Mouse (Mus musculus) common myeloid progenitor, adult 5-6 weeks (primary cell): ENCODE data around the gene Gm10392. TPM values are rescaled to one million over a fixed set of nuclear protein-coding genes. Genes with fewer than 3 reads are reported as not detected.

ENCODE experiments used
- ATAC-seq: replicated peaks from 2 replicates; pipeline ENCODE4 v1.8.0; 2016; ENCODE audit warnings: low read depth, mild to moderate bottlenecking, moderate TSS enrichment, inconsistent platforms; ENCODE audit not compliant: poor library complexity, severe bottlenecking
- total RNA-seq: library from RNA; stranded (forward); fragments of 200-1000, 187-1606 nt; gene quantifications from 2 replicates; pipeline ENCODE4 v1.2.3, GENCODE M21; 2017

The Gm10392 gene
- total RNA-seq, 1 experiment from 2014 or later: 0.82 TPM

DNA sequence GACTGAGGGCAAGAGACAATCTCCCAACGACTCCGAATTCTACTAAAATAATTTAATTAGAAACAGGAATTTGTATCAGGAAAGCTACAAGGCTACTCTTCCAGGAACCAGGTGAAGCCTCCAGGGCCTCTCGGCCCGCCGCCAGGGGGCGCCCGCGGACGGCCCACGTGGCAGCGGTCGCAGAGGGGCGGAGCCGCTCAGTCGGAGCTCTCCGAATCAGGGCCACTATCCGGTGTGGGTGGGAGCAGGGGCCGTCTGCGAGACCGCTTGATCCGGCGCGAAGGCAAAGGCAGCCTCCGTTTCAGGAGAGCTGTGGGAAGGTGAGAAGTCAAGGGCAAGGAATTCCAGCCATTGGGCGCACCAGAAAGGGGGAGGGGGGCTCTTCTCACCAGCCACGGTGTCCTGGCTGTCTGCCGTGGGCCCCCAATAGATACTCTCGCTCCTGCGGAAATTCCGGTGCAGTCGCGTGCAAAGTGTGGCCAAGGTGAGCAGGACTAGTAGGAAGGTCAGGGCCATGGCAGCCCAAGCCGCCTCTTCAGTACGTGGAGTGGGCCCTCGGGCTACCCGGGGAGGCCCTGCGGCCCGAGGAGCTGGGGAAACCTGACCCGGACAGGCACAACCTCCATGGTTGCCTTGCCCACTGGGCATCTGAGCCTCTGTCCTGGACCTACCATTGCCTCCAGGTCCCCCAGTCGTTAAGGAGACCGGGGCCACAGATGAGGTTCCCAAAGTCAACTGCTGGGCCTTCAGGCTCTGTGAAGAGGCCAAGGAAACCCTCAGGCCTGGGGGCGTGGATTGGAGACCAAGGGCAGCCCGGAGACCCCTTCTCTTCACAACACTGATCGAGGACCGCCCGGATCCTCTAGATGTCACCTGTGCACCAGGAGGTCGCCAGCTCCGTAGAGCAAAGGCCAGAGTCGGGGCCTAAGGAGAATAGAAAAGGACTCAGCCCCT, 10.7 kb downstream of the Gm10392 start:
- peak; percentile 82 for ATAC-seq

DNA sequence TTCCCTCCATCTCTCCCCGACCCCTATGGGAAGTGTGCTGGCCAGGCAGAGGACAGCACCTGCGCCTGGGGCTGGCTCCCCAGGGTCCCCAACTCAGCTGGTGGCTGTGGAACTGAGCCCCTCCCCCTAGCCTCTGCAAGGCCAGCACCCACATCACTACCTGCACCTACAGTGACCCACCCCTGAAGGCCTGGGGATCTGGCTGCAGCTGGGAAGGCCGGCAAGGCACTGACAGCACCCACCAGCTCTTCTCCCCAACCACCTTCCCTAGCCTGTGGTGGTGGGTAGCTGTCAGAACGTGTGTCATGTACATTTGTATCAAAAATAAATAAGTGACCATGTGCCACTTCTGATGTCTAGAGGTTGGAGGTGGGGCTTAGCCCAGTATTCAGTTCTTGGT, 11.6 kb downstream of the Gm10392 start:
- no peak for ATAC-seq

DNA sequence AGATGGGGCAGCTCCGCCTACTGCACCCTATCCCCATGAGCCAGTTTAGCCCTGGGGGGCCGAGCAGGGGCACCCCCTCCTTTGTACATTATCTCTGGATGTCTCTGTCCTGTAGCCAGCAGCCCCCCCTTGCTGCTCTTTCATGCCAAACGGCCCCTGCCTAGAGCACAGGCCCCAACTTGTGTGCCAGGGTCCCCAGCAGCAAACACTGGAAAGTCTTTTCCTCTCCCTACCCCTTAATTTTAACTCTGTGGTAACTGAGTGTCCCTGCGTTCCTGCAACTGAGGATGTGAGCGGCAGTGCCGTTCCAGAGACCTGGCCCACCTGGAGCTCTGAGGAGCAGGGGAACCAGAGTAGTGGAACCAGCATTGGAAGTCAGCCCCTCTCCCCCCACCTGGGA, 12.1 kb downstream of the Gm10392 start:
- ATAC-seq: no peak

DNA sequence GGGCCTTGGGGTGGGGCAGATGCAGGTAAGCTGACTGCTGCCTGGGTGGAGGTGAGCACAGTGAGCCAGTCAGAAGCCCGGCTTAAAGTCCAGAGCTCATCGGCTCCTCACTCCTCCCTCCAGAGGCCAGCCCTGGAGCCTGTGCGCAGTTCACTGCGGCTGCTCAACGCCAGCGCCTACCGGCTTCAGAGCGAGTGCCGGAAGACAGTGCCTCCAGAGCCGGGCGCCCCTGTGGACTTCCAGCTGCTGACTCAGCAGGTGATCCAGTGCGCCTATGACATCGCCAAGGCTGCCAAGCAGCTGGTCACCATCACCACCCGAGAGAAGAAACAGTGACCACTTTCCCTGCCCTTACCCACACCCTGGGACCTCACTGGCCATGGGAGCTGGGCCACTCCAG, 12.7 kb downstream of the Gm10392 start:
- no peak for ATAC-seq

DNA sequence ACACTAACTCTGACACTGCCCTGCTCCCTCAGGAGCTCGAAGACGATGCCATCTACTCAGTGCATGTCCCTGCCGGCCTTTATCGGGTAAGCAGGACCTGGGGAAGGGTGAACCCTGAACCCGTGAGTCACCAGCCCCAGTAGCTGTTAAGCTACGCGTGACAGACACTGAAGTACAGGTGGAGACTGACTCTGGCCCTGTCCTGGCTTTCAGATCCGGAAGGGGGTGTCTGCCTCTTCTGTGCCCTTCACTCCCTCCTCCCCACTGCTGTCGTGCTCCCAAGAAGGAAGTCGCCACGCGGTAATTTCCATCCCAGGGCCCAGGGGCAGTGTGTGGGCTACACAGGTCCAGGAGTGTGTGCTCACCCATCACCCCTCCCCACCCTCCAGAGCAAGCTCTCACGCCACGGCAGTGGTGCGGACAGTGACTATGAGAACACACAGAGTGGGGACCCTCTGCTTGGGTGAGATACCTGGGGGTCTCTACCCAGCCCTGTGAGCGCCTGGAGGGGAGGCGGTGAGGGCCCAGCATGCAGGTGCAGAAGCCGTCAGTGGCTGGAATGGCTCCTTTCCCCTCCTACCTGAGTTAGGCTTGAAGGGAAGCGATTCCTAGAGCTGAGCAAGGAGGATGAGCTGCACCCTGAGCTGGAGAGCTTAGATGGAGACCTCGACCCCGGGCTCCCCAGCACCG, 13.6 kb downstream of the Gm10392 start:
- no peak for ATAC-seq

DNA sequence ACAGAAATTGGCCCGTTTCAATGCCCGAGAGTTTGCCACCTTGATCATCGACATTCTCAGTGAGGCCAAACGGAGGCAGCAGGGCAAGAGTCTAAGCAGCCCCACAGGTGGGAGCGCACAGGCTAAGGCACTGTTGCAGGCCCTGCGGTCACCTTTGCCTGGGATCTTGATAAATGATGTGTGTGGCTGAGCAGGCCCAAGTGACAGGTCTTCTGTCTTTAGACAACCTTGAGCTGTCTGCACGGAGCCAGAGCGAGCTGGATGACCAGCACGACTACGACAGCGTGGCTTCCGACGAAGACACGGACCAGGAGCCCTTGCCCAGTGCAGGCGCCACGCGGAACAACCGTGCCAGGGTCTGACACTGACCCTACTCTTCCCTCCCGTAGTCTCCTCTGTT, 14.6 kb downstream of the Gm10392 start:
- no peak for ATAC-seq

DNA sequence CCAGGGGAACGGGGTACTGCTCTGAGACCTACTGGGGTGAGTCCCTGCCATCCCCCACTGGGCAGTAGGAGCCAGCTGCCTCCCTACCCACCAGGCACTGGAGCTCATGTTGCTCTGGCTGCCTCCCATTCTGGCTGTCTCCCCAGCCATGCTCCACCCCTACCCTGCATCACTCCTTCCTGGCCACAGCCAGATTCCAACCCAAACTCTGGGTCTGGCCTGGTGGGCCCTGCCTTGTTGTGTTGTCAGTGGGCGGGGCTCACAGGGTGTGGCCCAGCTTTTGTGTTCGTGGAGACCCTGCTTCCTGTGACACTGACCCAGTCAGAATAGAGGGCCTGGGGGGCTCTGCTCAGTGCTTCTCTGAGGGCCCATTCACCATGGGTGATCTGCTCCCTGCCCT, 15.5 kb downstream of the Gm10392 start:
- ATAC-seq: no peak

DNA sequence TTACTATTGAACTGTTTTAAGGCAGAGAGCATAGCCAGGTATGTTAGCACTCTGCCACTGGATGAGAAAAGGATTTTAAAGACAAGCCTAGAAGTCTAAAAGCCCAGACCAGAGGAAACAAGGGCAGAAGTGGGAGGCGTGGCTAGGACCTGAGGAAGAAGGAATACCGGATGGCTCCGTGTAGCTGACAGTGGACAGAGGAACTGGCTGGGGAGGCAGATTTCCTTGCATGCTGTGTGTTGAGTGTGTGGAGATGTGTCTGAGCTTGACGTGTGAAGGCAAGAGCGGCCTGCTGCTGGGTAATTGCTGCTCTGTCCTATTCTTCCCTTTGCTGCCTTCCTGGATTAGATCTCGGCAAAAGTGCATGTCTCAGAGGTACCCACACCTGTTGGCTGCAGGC, 16.5 kb downstream of the Gm10392 start:
- ATAC-seq: no peak

DNA sequence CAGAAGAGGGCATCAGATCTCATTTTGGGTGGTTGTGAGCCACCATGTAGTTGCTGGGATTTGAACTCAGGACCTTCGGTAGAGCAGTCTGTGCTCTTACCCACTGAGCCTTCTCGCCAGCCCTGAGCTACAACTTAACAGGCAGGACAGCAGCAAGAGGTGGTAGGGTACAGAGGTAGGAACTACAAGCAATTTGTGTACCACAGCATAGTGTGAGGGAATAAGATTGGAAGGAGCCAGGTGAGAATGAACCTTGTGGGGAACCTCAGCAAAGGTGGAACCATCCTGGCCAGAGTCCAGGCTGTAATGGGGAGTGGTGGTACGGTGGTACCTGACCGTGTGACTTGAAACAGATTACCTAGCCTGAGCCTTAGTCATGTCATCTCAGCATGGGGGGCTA, 17.0 kb downstream of the Gm10392 start:
- no peak for ATAC-seq

DNA sequence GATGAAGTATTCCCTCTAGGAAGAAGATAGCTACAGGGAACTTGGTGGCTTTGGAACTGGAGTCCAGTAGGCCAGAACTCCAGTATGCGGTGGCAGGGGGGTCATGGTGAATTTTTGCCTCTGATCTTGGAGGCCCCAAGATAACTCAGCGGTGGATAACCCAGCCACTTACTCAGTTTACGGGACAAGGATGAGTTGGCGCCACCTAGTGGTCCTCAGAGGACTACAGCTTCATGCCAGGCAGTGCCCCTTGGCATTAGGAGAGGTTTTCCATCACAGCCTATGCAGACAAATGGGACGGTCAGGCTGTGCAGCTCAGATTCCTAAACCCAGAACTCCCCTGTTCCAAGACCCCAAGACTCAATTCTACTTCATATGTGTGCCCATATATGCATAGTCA, 17.6 kb downstream of the Gm10392 start:
- peak; percentile 75 for ATAC-seq

DNA sequence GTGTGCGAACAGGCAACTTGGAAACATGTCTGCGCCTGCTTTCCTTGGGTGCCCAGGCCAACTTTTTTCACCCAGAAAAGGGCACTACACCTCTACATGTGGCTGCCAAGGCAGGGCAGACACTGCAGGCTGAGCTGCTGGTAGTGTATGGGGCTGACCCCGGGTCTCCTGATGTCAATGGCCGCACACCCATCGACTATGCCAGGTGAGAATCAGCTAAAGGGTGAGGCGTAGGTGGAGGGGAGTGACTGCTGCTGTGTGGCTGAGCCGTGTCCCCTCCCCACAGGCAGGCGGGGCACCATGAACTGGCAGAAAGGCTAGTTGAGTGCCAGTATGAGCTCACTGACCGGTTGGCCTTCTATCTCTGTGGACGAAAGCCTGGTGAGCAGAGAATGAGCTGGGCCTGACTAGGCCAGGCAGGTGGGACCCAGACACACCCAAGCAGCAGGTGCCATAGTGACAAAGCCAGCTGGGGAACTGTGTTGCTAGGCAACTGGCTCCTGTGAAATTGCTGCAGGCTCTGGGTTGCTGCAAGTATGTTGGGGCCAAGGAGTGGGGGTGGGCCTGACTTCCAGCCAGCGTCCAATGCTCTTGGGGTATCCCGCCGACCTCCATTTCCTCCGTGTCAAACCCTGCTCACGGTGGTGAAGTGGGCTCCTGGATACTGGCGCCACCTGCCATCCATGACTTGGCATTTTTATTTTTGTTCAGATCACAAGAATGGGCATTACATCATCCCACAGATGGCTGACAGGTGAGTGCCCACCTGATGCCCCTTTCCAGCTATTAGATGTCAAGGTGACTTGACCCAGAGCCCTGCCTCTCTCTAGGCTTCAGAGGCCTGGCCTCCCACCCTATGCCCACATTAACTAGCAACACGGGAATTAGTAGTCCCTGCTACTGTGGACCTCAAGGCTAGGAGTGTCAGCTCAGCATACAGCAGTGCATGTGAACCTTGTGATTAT, 18.4 kb downstream of the Gm10392 start:
- no peak for ATAC-seq

DNA sequence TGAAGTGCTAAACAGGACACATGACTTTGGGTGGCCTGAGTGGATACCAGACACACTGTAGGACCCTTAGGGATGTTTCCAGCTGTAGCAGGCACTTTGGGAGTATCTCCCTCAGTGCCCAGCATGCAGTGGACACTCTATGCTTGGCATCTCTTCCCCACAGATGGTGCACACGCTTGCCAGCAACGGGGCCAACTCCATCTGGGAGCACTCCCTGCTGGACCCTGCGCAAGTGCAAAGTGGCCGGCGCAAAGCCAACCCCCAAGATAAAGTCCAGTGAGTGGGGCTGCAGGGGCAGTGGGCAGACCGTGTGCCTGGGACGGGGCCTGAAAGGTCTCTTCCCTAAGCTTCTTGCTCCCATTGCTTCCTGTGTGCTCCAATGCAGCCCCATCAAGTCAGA, 19.6 kb downstream of the Gm10392 start:
- ATAC-seq: no peak

DNA sequence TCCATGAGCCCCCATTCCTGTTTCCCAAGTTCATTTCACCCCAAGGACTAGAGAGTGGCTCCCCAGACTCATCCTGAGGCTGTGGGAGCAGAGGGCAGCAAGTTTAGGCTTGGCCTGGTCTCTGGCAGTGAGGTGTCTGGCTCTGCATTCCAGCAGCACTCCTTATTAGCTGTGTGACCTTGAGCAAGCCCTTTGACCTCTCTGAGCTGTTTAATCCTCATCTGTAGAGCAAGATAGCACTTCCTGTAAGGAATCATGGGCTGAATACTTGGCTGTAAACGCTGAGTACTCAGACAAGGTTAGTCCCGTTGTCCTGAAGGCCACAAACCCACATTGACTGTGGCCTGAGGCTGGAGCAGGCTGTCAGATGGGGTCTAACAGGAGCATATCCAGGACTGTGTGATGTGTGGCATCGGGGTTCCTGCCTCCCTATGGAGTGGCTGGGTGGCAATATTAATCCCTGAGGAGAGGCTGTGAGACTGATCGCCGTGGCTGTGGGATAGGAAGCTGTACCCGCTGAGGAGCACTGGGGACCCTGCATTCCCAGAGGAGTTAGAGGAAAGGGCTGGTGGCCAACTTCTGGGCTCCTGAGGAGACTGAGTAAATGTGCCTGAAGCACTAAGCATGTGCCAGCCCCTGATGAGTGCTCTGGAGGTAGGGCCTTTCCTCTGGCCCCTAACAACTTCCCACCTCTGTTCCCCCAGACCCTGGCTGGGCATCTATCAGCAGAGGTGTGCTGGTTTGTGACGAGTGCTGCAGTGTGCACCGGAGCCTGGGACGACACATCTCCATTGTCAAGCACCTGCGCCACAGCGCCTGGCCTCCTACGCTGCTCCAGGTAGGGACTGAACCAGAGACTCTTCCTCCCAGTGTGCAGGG, 20.5 kb downstream of the Gm10392 start:
- no peak for ATAC-seq

DNA sequence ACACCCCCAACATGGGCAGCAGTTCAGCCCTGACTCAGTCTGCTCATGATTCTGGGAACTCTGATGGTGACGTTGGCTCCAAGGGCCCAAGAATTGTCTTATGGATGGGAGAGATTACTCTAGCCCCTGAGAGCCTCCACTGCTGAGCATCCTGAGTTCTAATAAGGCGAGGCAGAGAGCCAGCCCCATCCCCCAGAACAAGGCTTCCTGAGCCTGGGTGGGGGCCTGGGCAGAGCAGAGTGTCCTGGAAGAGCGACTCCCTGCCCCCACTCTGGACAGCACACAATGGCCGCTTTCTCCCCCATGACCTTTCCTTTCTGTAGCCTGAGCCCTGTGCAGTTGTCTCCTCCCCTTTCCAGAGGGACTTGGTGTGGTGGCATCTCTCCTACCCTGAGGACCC, 21.1 kb downstream of the Gm10392 start:
- no peak for ATAC-seq

DNA sequence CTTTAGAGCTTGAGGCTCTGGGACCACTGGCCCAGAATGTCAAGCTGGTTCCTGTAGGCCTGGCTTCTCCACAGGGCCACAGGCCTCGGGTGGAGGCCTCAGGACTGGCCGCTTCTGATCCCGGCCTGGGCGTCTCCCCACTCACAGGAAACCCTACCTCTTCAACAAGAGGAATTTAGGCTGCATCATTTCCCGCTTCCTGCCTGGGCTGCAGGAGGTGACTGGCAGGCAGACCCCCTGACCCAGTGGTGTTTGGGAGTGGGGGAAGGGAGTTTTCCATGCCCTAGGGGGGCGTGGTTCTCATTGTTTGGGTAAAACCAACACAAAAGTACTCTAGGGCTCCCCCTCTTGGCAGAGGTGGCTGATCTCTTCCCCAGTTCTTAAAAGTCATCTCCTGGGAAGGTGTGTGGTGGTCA, 21.6 kb downstream of the Gm10392 start:
- ATAC-seq: peak; percentile 28

DNA sequence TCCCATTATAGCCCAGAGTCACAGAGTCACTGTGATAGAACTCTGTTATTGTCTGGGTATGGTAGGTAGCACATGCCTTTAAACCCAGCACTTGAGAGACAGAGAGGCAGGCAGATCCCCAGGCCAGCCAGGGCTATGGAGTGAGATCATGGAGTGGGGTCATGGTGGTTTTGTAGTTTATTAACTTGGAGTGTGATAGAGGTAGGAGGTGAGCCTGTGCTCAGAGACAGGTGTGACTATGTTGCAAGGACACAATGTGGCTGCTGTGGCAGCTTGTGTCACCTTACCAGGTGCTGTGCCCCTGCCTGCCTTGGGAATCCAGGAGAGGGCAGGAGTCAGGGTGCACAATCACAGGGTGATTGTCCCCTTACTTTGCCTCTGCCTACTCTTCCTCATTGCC, 23.5 kb downstream of the Gm10392 start:
- no peak for ATAC-seq

DNA sequence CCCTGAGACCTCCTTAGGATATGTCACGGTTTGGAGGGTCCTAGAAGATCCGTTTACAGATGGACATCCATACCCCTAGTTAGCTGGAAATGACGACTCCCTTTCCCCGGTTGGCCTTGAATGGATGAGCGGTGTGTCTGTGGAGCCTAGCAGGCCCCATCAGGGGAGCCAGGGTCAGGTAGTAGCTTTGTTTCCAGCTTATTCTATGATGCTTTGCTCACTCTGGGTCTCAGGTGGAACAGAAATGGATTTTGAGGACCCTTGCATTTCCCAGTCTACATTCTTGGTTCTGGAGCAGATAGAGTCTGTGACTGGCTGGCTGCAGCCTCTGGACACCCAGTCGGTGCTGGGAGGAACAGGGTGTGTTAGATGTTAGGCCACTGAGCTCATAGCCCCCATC, 24.2 kb downstream of the Gm10392 start:
- ATAC-seq: no peak

DNA sequence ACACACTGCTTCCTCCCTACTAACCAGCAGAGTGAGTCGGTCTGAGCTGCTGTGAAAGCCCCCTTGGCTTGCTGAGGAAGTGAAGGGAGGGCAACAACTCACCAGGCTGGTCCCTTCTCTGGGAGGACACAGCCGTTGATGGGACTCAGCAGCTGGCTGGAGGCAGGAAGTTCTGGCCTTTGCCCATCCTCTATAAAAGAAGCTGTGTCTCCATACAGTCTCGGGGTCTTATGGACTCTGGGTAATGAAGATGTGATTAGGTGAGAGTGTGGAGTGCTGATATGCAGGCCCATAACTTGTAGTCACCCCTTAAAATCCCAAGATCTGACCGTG, 24.7 kb downstream of the Gm10392 start:
- ATAC-seq: no peak

DNA sequence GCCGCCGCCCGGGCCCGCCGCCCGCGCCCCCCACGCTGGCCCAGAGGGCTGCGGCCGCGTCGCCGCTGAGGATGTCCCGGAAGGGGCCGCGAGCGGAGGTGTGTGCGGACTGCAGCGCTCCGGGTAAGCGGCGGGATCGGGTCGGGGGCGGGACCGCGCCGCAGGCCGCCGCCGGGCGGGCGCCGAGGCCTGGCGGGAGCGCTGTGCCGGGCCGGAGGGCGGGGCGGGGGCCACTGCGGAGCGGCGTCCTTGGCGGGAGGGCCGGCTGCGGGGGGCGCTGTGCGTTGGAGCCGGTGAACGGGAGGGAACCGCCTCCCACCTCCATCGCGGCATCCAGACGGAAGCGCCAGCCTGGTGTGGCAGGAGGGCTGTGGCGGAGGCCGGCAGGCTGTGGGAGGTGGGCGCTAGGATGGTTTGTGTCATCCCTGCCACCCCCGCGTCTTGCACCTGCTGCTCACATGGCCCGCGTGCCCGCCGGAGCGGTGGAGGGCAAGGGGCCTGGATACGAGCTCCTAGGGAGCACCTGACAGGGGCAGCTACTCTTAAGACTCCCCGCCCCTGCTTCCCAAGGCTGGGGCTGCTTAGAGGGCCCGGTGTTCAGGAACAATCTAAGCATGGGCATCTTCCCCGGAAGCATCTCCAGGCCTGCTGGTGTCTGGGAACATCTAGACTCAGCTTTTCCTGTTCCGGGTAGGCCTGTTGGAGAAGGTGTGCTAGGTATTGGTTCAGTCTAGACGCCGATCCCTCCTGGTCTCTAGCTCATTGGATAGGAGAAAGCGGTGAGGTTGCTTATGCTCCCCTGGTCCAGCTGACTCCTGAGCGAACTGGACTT, 25.3 kb downstream of the Gm10392 start, which contains the start of gene Git1:
Git1 (plus strand) TSS at position 51 of the 832 bp plus-strand sequence.
- ATAC-seq: no peak
